Mouse (Mus musculus): Measurements from ENCODE around the gene Fam71d. TPM values are rescaled to one million over a fixed set of nuclear protein-coding genes. Genes with fewer than 3 reads are reported as not detected.

The Fam71d gene
- total RNA-seq, 1 experiment, result not detected

DNA sequence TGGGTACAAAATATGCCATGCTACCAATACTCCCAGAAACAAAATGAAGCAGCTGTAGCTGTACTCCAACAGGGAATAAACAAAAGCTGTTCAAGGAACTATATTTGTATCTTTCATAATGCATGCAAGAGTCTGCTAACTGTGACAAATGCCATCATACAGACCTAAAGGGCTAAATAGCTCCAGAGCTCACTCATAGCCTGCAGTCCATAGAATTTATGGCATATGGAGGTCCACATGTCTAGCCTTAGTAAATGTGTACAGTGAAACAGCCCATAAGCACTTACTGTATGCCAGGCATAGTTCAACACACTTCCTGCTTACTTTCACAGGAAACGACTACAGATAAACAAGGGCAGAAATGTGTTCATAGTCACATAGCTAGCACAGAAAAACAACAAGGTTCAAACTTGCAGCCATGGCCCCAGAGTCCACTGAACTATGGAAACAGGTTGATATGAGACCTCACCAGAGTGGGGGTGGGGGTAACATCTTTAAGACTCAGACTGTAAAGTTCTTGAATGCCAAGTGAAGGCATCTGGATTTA lies 5.6 kb upstream of the Fam71d start:
- H3K36me3 ChIP-seq (ENCODE audit: control insufficient read depth, insufficient read depth, low read length, poor library complexity, severe bottlenecking), result no peaks in the 10 kb centered on the region
- H3K4me3 ChIP-seq (ENCODE audit: insufficient read depth in 1 of 2, low read depth in 1 of 2, low read length in 2 of 2, poor library complexity in 1 of 2, severe bottlenecking in 1 of 2), result no peak overlapping the region
- H3K27ac ChIP-seq (ENCODE audit: insufficient read depth, low read depth, low read length, poor library complexity, severe bottlenecking), result no peak overlapping the region
- no peaks in the 10 kb centered on the region for H3K9me3 ChIP-seq (ENCODE audit: control insufficient read depth, insufficient read depth, low read depth, low read length)
- no peak for DNase-seq (ENCODE audit: low read depth, low spot score)
- H3K9ac ChIP-seq (ENCODE audit: insufficient read depth, low read depth, low read length, poor library complexity, severe bottlenecking), result no peak overlapping the region
- H3K4me1 ChIP-seq (ENCODE audit: control insufficient read depth in 2 of 2, insufficient read depth in 2 of 2, low read length in 2 of 2, poor library complexity in 1 of 2), result no peaks in the 10 kb centered on the region
- TF ChIP-seq ZNF384 (IDR thresholded peaks at IDR 0.05; ENCODE audit: low read depth, low read length) (no peak), HCFC1 (IDR thresholded peaks at IDR 0.05; ENCODE audit: borderline replicate concordance, insufficient read depth, low read length) (no peak), MAFK (IDR thresholded peaks at IDR 0.05; ENCODE audit: insufficient read depth, low read depth, low read length) (no peak), CHD2 (IDR thresholded peaks at IDR 0.05; ENCODE audit: low read depth, low read length) (no peak), ZC3H11A (IDR thresholded peaks at IDR 0.05; ENCODE audit: borderline replicate concordance, low read depth, low read length) (no peak)
- in situ Hi-C loops (cut with MboI; ENCODE audit: low sequenced_read_pairs in 2 of 2, unreplicated experiment in 2 of 2), result no loop called here

GRCm38 (mm10) chr12:78688876-78689275 lies 2.5 kb upstream of the Fam71d start:
- Histone ChIP-seq H3K4me1 (ENCODE audit: control insufficient read depth in 2 of 2, insufficient read depth in 2 of 2, low read length in 2 of 2, poor library complexity in 1 of 2) (no peaks in the 10 kb centered on the region), H3K9me3 (ENCODE audit: control insufficient read depth, insufficient read depth, low read depth, low read length) (no peaks in the 10 kb centered on the region), H3K36me3 (ENCODE audit: control insufficient read depth, insufficient read depth, low read length, poor library complexity, severe bottlenecking) (no peaks in the 10 kb centered on the region), H3K9ac (ENCODE audit: insufficient read depth, low read depth, low read length, poor library complexity, severe bottlenecking) (no peak overlapping the region), H3K27ac (ENCODE audit: insufficient read depth, low read depth, low read length, poor library complexity, severe bottlenecking) (no peak overlapping the region), H3K4me3 (ENCODE audit: insufficient read depth in 1 of 2, low read depth in 1 of 2, low read length in 2 of 2, poor library complexity in 1 of 2, severe bottlenecking in 1 of 2) (no peak overlapping the region)
- DNase-seq (ENCODE audit: low read depth, low spot score), result no peak
- no peak for TF ChIP-seq MAFK (IDR thresholded peaks at IDR 0.05; ENCODE audit: insufficient read depth, low read depth, low read length)
- no peak for TF ChIP-seq CHD2 (IDR thresholded peaks at IDR 0.05; ENCODE audit: low read depth, low read length)
- no peak for TF ChIP-seq HCFC1 (IDR thresholded peaks at IDR 0.05; ENCODE audit: borderline replicate concordance, insufficient read depth, low read length)
- TF ChIP-seq ZNF384 (IDR thresholded peaks at IDR 0.05; ENCODE audit: low read depth, low read length), result no peak
- TF ChIP-seq ZC3H11A (IDR thresholded peaks at IDR 0.05; ENCODE audit: borderline replicate concordance, low read depth, low read length), result no peak
- in situ Hi-C loops (cut with MboI; ENCODE audit: low sequenced_read_pairs in 2 of 2, unreplicated experiment in 2 of 2), result no loop called here

GRCm38 (mm10) chr12:78693281-78693680 lies 1.9 kb downstream of the Fam71d start:
- in situ Hi-C loops (cut with MboI; ENCODE audit: low sequenced_read_pairs in 2 of 2, unreplicated experiment in 2 of 2), result no loop called here
- DNase-seq (ENCODE audit: low read depth, low spot score), result no peak
- TF ChIP-seq CHD2 (IDR thresholded peaks at IDR 0.05; ENCODE audit: low read depth, low read length) (no peak), ZNF384 (IDR thresholded peaks at IDR 0.05; ENCODE audit: low read depth, low read length) (no peak), ZC3H11A (IDR thresholded peaks at IDR 0.05; ENCODE audit: borderline replicate concordance, low read depth, low read length) (no peak)

DNA sequence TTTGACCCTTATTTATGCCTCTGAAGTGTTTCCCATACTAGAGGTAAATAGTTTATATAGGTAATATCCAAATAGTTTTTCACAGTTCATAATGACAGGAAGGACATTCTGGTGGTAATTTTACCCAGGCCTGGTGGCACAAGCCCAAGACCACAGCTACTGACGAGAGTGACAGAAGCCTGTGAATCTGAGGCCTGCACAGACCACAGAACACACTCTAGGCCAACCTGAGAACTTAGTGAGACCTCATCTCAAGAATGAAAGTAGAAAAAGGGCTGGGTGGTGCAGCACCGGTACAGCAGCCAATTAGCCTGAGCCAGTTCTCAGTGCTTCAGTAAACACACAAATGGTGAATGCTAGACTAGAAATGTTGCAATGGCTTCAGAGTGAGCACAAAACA lies 26.4 kb downstream of the Fam71d start:
- Histone ChIP-seq H3K27ac (ENCODE audit: insufficient read depth, low read depth, low read length, poor library complexity, severe bottlenecking) (no peak overlapping the region), H3K36me3 (ENCODE audit: control insufficient read depth, insufficient read depth, low read length, poor library complexity, severe bottlenecking) (no peaks in the 10 kb centered on the region), H3K9ac (ENCODE audit: insufficient read depth, low read depth, low read length, poor library complexity, severe bottlenecking) (no peak overlapping the region), H3K4me3 (ENCODE audit: insufficient read depth in 1 of 2, low read depth in 1 of 2, low read length in 2 of 2, poor library complexity in 1 of 2, severe bottlenecking in 1 of 2) (no peak overlapping the region), H3K4me1 (ENCODE audit: control insufficient read depth in 2 of 2, insufficient read depth in 2 of 2, low read length in 2 of 2, poor library complexity in 1 of 2) (no peaks in the 10 kb centered on the region), H3K9me3 (ENCODE audit: control insufficient read depth, insufficient read depth, low read depth, low read length) (no peaks in the 10 kb centered on the region)
- no peak for DNase-seq (ENCODE audit: low read depth, low spot score)
- in situ Hi-C loops (cut with MboI; ENCODE audit: low sequenced_read_pairs in 2 of 2, unreplicated experiment in 2 of 2), result no loop called here
- TF ChIP-seq CHD2 (IDR thresholded peaks at IDR 0.05; ENCODE audit: low read depth, low read length) (no peak), HCFC1 (IDR thresholded peaks at IDR 0.05; ENCODE audit: borderline replicate concordance, insufficient read depth, low read length) (no peak), ZC3H11A (IDR thresholded peaks at IDR 0.05; ENCODE audit: borderline replicate concordance, low read depth, low read length) (no peak), MAFK (IDR thresholded peaks at IDR 0.05; ENCODE audit: insufficient read depth, low read depth, low read length) (no peak), ZNF384 (IDR thresholded peaks at IDR 0.05; ENCODE audit: low read depth, low read length) (no peak)

More at GRCm38 (mm10) chr12:78693281-78693680, 1.9 kb downstream of the Fam71d start:
- no peak overlapping the region for H3K27ac ChIP-seq (ENCODE audit: insufficient read depth, low read depth, low read length, poor library complexity, severe bottlenecking)
- no peak overlapping the region for H3K9ac ChIP-seq (ENCODE audit: insufficient read depth, low read depth, low read length, poor library complexity, severe bottlenecking)
- H3K36me3 ChIP-seq (ENCODE audit: control insufficient read depth, insufficient read depth, low read length, poor library complexity, severe bottlenecking), result no peaks in the 10 kb centered on the region
- H3K4me1 ChIP-seq (ENCODE audit: control insufficient read depth in 2 of 2, insufficient read depth in 2 of 2, low read length in 2 of 2, poor library complexity in 1 of 2), result no peaks in the 10 kb centered on the region
- H3K4me3 ChIP-seq (ENCODE audit: insufficient read depth in 1 of 2, low read depth in 1 of 2, low read length in 2 of 2, poor library complexity in 1 of 2, severe bottlenecking in 1 of 2), result no peak overlapping the region
- no peaks in the 10 kb centered on the region for H3K9me3 ChIP-seq (ENCODE audit: control insufficient read depth, insufficient read depth, low read depth, low read length)

- H3K4me3 ChIP-seq (ENCODE audit: insufficient read depth in 1 of 2, low read depth in 1 of 2, low read length in 2 of 2, poor library complexity in 1 of 2, severe bottlenecking in 1 of 2), result no peak overlapping the region
- H3K27ac ChIP-seq (ENCODE audit: insufficient read depth, low read depth, low read length, poor library complexity, severe bottlenecking), result no peak overlapping the region
- no peaks in the 10 kb centered on the region for H3K4me1 ChIP-seq (ENCODE audit: control insufficient read depth in 2 of 2, insufficient read depth in 2 of 2, low read length in 2 of 2, poor library complexity in 1 of 2)
- H3K36me3 ChIP-seq (ENCODE audit: control insufficient read depth, insufficient read depth, low read length, poor library complexity, severe bottlenecking), result no peaks in the 10 kb centered on the region
- H3K9me3 ChIP-seq (ENCODE audit: control insufficient read depth, insufficient read depth, low read depth, low read length), result no peaks in the 10 kb centered on the region
- in situ Hi-C loops (cut with MboI; ENCODE audit: low sequenced_read_pairs in 2 of 2, unreplicated experiment in 2 of 2), result no loop called here
- DNase-seq (ENCODE audit: low read depth, low spot score), result no peak
- no peak overlapping the region for H3K9ac ChIP-seq (ENCODE audit: insufficient read depth, low read depth, low read length, poor library complexity, severe bottlenecking)
- TF ChIP-seq MAFK (IDR thresholded peaks at IDR 0.05; ENCODE audit: insufficient read depth, low read depth, low read length), result no peak
- no peak for TF ChIP-seq ZNF384 (IDR thresholded peaks at IDR 0.05; ENCODE audit: low read depth, low read length)
- no peak for TF ChIP-seq ZC3H11A (IDR thresholded peaks at IDR 0.05; ENCODE audit: borderline replicate concordance, low read depth, low read length)
These were observed 36.4 kb downstream of the Fam71d start for GRCm38 (mm10) chr12:78727723-78728122.
